Mouse (Mus musculus) layer of hippocampus, postnatal 25 days (tissue): ENCODE measurements around the gene Ubl3. TPM values are rescaled to one million over a fixed set of nuclear protein-coding genes. Genes with fewer than 3 reads are reported as not detected.
A peak's percentile ranks its signal among the peaks of the same experiment; 100 is the strongest.

Experiments
- DNase-seq, 2 experiments: peaks; one replicate each; pipeline ENCODE4 v3.0.0; 2022; ENCODE audit warnings: mixed read lengths in 2 of 2, low spot score in 1 of 2; ENCODE audit errors: extremely low spot score in 1 of 2
- total RNA-seq, 2 experiments: library from RNA; stranded (reverse); gene quantifications; 2 replicates each; pipeline ENCODE4 v1.2.3; 2021

The Ubl3 gene
- total RNA-seq: 100 to 1,000 TPM; 232 to 264 TPM

GRCm38 (mm10) chr5:148552187-148553071, at the start of gene Ubl3:
Gene Ubl3 (minus strand): TSS chr5:148552789.
- DNase-seq: peak; percentile 74 to 88

DNA sequence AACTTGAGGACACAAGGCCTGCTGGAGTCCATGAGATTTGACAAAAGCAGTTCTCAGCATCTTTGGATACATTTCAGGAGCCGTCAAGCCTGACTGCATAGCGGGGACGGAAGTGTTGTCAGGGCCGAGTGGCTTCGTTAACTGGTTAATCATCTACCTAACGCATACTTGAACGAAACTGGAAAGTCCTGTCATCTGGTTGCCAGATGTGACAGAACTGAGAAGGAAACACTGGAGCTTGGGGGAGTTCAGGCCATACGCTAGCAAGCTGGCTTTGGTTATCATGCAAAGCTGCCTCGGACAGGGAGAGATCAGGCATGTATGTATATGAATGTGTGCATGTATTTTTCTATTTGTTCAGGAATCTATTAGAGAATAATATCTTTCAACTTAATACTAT, 45.8 kb upstream of the Ubl3 start:
- DNase-seq: no peak

DNA sequence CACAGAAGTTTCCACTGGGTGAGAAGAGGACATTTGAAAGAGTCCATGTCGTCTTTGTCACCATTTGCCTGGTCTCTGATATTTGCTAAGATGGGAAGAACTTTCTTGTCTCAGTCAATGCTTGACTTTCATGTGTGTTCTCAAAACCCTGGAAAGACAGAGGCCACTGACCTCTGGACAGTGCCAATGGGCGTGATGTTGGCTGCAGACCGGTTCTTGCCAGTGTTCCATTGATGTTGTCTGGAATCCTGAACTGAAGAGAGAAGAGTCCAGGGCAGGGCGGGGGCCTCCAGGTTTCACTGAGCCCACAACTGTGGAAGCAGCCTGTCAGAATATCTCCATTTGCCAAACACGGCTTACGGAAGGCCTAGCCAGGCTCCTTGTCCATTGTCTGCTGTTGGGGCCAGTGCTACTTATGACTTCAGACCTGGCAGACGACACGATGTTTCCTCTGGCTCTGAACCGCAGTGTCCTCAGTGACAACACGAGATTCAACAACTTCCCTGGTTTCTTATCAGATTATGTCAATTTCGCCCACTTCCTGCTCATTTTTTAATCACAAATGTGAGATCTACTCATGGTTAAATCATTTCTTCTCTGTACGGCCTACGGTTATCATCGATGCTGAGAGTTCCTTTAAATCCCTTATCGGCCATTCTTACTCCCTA, 43.6 kb upstream of the Ubl3 start:
- no peak for DNase-seq

DNA sequence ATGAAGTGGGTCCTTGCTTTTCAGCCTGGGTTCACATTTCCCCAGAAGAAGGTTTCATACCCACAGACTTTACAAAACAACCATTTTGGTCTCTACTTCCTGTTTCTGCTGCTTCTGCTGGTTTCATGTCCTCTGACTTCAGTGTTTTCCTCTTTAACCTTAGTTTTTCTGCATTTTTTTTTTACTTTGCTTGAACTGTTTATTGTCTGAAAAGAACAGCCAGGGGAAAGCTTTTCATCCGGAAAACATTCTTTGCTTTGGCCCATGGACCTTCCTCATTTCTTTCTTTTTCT, 42.8 kb upstream of the Ubl3 start:
- no peak for DNase-seq

- no peak for DNase-seq
Measured at GRCm38 (mm10) chr5:148594693-148595458, 42.3 kb upstream of the Ubl3 start.

DNA sequence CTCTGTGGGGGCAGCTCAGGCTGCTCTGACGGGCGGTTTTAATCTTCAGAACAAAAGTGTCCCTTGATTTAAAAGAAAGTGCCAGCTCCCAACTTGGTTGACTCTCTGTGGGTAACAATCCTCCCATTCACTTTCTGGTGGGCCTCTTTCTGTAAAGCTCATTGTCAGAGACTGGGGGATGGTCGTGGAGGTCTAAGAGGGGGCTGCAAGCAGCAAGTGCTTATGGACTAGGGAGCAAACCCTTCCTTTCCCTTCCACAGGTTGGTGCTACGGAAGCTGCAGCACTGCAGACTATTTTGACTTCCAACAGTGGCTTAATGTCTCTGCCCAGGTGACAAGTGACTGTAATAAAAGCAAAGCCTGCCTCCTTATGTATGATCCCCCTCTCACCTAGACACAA, 41.0 kb upstream of the Ubl3 start:
- DNase-seq: no peak

DNA sequence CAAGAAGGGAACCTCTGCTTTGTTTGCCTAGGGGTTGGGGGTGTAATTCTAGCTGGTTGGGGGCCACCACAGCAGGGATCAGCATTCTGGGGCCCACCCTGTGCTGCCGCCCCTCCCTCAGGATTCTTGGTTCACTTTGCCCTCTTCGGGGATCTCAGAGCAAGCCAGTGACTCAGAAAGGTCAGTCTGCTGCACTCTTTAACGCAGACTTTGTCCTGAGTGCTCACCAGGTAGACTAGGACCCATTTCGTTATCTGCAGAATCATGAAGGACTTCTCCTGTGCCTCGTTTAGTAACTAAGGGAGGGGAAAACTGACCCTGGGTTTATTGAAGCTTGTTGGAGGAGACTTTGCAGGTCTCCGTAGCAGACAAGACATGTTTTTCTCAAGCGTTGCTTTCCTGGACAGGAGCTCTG, 38.9 kb upstream of the Ubl3 start:
- DNase-seq: no peak

DNA sequence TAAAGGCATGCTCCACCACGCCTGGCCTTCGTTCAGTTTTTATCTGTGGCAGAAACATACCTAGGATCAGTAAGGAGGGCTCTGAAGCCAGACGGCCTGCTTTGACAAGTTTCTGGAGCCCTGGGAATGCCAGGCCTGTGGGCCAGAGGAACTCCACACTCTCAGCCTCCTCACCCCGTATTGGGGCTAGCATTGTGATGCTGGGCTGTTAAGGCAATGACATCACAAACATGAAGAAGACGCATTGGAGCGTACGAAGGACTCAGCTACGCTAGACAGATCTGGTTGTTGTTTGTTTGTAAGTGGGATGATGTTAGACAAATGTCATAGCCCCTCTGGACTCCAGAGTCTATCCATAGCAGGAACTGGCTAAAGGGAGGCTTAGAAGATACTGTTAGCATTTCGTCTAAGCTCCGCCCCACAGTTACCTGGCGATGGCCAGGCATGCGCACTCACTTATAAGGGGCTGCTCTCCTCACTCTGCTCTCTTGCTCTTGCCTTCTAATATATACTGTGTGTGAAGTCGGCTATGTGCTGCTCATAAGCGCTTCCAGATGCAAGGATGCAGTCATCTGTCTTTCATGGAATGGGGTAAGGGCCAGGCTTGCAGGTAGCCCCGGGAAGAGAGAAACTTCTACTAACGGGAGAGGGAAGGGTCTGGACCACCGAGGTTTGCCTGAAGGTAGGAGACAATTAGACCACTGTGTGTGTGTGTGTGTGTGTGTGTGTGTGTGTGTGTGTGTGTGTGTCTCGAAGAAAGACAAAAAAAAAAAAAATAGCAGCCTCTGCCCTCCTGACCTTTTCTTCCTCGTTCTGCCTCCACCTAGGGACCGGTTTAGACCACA, 38.2 kb upstream of the Ubl3 start:
- DNase-seq: no peak

DNA sequence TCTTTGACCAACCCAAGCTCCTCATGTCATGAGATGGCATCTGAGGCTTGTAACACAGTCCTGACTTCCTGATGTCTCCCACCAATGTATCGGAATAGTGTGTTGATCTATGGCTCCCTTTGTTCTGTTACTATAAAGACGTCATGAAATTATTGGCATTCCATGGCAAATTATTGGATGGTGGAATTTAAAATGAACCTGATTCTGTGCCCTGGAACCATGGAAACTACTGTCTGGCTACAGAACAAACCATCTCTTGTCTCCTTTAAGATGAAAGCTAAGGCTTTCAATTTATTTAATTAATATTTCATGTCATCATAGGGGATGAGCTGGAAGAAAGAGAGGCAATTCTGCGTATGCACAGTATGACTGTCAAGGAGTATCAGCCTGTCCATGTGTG, 36.4 kb upstream of the Ubl3 start:
- no peak for DNase-seq

DNA sequence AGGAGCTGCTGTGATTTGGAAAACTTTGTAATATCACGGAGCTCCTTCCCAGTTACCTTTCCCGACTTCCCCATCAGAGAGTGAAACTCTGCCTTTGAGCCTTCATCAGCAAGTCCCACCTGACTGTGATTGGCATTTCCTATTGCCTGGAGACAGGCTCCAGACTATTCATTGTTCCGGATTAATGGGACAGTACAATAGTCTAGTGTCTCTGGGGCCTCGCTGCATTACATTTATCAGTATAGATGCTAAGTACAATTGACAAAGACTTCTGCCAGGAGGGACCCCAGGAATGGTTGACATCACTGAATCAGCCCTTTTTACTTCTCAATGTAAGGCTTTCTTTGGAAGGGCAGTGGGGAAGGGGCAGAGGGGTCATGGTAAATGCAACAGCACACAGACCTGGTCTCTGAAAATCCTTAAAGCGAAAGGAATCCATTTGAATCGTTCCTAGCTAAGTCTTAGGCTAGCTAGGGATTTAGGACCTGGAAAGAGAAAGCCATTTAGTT, 35.6 kb upstream of the Ubl3 start:
- DNase-seq: no peak

- no peak for DNase-seq
Measured at GRCm38 (mm10) chr5:148580388-148580985, 27.9 kb upstream of the Ubl3 start.

DNA sequence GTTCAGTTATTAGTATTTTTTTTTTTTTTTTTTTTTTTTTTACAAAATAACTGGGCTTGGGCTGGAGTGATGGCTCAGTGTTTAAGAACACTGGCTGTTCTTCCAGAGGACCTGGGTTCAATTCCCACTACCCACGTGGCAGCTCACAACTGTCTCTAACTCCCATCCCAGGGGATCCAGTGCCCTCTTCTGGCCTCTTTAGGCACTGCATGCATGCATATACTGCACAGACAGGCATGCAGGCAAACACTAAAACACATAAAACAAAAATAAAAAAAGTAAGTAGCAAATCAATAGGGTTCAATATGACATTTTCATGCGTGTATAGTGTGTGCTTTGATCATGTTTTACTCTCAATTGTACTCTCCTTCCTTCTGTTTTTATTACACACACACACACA, 26.6 kb upstream of the Ubl3 start:
- DNase-seq: no peak

- no peak for DNase-seq
Measured at GRCm38 (mm10) chr5:148578353-148578752, 25.8 kb upstream of the Ubl3 start.

DNA sequence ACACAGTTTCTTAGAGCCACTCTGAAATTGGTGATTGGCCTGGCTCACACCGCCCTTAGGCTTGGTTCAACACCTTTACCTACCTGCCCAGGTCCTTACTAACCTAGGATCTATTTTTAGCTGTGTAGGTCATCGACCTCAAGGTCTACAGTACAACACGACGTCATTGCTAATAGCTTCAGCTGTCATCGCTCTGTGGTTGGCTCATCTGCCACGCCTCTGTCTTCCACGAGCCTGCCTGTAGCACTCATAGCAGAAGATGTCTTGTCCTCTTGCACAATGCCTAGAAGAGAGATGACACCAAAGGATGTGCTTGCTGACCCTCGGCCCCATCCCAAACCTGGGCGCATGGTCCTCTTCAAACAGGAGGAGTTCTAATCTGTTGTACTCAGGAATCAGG, 24.7 kb upstream of the Ubl3 start:
- DNase-seq: no peak

- DNase-seq: no peak
Measured at GRCm38 (mm10) chr5:148575163-148575562, 22.6 kb upstream of the Ubl3 start.

- no peak for DNase-seq
Measured at GRCm38 (mm10) chr5:148572676-148573075, 20.1 kb upstream of the Ubl3 start.

GRCm38 (mm10) chr5:148570571-148571304, 18.1 kb upstream of the Ubl3 start:
- no peak for DNase-seq

DNA sequence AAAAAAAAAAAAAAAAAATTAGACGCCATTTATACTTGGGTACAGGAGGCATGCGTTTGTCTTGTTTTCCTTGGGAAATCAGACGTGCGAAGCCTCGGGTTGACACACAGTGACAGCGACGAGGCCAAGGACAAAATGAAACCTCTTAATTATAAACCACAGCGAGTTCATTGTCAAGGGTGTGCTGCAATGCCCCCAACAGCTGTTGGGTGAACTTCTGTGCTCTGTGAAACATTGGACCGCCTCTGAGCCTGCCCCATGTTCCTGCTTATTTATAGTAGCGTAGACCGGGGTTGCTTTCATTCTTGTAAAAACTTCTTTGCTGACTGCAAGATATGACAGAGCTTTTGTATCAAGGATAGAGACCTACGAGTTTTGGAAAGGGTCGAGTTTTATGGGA, 16.9 kb upstream of the Ubl3 start:
- no peak for DNase-seq

DNA sequence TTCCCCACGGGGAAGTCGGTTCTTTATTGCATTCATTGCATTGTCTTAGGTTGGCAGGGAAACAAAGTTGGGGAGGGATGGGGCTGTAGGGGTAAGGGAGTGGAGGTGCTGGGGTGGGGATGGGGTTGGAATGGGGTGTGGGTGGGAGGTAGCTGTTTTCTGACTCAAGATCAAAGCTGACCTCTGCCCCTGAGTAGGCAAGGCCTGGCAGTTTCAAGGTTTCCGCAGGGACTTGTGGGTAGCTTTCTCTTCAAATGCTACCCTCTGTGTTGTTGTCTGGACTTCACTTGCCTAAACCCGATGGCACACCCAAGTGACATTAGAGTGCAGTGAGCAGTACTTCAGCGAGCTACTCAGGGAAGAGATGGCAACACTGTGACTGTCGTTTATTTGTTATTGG, 13.0 kb upstream of the Ubl3 start:
- DNase-seq: no peak
